Mouse (Mus musculus) c-Kit-positive CD71-positive TER-119-positive erythroid progenitor cells, embryonic 14.5 days (primary cell): Measurements from ENCODE around the gene Hist1h4a.
A peak's percentile ranks its signal among the peaks of the same experiment; 100 is the strongest.
"Not testable (repeated sequence)": the region's sequence is repeated elsewhere in the genome, so short reads cannot be mapped to it uniquely, and the experiment has no call there.

Experiments used
- DNase-seq: peaks from one replicate; pipeline ENCODE4 v3.0.0-alpha.2; 2013; ENCODE audit warnings: low spot score

Gene Hist1h4a

DNA sequence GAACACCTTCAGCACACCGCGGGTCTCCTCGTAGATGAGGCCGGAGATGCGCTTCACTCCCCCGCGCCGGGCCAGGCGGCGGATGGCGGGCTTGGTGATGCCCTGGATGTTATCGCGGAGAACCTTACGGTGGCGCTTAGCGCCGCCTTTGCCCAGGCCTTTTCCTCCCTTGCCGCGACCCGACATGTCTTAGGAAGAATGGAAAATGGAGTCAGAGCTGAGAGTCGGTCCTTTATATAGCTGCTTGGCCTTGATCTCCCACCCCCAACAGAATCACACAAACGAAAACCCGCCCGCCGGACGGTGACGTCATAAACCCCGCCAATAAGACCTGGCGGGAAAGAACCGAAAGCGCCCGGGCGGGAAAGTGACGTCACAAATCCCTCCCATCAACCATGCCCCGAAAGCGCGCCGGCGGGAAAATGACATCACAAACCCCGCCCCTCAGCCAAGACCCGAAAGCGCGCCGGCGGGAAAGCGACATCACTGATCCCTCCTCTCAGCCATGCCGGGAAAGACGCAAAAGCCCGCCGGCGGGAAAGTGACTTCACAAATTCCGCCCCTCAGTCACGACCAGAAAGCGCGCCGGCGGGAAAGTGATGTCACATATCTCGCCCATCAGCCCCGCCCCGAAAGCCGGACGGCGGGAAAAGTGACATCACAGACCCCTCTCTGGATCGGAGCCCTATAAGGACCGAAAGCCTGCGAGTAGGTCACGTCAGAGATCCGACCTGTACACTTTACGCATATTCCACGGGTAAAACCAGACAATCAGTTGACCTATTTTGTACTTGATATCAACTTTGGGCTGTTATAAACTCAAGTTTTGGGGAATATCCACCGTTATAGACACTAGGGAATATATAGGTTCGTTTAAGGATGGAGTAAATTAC is at the start of gene Hist1h4a:
TSS of gene Hist1h4a (minus strand) at position 259 of the 893 bp plus-strand sequence.
- peak; percentile 100 for DNase-seq

DNA sequence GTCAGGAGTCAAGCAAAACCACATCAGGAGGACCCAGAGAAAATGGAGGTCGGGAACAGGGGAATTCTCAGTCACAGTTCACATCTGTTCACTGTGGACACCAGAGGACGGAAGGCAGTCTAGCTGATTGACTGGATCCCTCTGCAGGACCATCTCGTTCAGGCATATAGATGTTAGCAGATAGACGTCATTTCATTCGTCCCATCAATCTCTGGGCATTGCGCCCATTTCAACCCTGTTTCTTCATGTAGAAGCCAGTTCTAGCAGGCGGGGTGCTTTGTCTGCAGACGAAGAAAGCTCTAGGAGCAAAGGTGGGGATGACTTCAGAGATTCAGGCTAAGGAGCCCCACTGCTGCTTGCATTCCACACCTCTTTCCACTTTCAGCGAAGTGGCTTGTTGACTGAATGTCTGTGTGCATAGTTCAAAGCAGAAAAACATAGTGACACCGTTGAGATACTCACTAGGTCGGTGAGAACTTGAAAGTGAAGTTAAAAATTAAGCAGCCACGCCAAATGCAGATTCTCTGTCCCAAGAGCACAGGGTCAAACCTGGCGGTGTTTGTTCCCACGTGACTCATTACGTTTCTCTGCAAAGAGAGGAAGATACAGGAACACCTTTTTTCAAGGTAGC is 45.5 kb upstream of the Hist1h4a start, which contains the start of gene Slc17a2:
TSS of gene Slc17a2 (plus strand) at position 572 of the 631 bp plus-strand sequence.
- DNase-seq: no peak

DNA sequence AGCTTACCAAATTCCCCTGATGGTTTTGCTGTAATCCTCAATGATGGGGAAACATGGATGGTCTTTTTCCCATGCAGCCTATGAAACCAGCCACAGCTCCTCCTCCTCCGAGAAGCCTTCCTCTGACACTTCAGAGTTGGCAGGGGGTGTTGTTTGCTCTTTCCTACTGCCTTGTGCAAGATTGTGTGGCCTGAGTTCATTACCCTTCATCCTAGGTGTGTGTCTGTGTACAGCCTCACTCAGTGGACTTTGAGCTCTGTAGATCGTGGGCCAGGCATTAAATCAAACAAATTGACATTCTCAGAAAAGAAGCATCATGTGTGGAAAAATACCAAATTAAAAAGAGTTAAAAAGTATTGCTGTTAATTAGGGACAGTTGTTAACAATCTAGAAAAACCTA is 43.5 kb upstream of the Hist1h4a start:
- no peak for DNase-seq

DNA sequence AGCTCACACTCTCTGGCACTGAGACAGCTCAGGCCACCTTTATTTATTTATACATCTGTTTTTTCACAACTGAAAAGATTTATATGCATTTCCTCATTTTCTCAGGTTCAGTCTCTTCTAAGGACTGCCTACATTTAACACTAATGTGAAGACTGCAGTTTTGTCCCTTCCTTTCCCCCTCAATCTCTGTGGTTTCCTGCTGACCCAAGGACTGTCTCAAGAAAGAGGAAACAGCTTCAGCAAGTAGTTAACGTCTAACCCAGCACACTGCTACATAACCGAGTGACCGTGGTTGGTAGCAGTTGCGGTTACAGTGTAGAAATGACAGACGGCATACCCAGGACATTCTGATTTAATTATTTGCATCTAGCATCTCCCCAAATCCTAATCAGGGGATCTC is 38.4 kb upstream of the Hist1h4a start:
- no peak for DNase-seq

DNA sequence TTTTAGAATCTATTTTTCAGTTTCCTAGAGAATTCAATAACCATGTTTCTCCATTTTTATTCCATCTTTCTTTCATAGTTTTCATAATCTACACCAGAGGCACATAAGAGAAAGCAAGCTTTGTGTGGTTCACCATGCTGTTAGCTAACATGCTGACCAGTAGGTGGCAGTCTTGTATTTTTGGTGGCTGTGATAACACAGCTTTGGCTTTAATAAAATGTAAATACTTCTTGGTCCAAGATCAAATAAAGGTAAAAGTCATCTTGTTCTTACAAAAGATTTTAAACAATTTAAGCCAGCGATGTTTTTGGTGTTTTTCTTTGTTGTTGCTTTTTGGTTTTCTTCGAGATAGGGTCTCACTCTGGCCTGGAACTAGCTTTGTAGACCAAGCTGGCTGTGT is 31.5 kb upstream of the Hist1h4a start:
- DNase-seq: peak; percentile 64

DNA sequence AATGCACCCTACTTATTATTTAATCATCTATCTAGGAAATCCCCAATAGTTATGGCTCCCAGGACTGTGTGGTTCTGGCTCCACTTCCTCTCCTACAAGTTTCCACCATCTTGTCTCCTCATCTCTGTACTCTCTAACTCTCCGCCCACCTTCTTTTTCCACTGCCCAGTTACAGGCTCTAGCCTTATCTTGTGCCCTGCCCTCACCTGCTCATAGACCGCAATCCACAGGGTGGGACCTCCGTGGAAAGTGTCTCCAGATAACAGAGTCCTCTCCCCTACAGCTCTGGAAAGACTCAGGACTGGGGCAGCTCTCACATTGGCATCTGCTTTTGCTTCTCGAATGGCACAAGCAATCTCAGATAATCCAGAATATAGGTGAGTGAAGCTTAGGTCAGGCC is 18.0 kb upstream of the Hist1h4a start:
- no peak for DNase-seq

DNA sequence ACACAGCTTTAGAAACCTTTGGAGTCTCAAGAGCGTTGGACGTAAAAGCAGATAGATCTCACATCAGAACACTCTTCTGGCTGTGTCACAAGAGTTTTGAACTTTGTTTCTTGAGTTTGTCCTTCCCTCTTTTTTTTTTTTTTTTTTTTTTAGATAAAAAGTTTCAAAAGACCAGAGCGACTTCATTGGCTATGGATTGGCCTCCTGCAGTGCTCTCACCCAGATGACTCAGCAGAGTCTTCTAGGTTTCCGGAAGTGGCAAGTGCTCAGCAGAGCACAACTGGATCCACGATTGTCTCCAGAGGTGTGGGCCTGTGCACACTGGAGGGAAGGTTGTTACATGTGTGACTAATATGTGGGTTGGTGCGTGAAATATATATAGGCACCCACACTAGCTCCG is 17.3 kb upstream of the Hist1h4a start:
- no peak for DNase-seq

DNA sequence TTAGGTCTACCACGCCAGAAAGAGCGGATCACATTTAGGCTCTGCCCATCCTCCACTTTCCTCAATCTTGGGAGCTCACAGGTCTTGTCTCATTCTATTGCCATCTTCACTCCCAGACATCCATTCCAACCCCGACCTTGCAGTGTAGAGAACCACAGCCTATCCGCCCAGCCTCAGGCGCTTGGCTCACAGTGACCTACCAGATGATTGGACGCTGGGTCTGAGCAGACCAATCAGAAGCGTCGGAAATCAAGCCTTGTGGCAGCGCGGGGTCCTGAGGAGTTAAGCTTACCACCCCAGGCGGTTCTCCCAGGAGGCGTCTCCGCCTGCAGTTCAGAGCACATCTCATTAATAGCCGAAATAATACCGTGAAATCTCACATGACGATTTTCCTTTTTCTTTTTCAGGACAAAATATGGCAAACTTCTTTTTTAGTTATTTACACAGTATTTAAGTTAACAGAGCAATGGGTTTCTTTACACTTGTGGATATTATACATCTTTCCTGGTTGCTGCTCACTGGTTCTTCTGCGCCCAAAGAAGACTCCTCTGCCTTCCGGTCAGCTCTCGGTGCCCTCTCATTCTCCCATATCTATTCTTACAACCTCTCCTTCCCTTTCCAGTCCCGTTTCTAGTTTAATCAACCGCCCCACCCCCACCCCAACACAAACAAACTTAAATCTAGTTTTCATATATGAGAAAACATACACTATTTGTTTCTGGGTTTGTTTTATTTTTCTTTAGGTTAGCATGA is 11.7 kb upstream of the Hist1h4a start:
- peak; percentile 84 for DNase-seq

DNA sequence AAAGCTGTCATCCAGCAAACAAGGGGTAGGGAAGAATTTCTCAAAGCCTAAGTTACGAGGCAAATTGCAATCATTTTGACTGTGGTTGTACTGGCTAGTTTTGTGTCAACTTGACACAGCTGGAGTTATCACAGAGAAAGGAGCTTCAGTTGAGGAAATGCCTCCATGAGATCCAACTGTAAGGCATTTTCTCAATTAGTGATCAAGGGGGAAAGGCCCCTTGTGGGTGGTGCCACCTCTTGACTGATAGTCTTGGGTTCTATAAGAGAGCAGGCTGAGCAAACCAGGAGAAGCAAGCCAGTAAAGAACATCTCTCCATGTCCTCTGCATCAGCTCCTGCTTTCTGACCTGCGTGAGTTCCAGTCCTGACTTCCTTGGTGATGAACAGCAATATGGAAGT is 8.6 kb upstream of the Hist1h4a start, which contains the start of gene Trim38:
TSS of gene Trim38 (plus strand) at position 301 of the 400 bp plus-strand sequence.
- DNase-seq: not testable (repeated sequence)

DNA sequence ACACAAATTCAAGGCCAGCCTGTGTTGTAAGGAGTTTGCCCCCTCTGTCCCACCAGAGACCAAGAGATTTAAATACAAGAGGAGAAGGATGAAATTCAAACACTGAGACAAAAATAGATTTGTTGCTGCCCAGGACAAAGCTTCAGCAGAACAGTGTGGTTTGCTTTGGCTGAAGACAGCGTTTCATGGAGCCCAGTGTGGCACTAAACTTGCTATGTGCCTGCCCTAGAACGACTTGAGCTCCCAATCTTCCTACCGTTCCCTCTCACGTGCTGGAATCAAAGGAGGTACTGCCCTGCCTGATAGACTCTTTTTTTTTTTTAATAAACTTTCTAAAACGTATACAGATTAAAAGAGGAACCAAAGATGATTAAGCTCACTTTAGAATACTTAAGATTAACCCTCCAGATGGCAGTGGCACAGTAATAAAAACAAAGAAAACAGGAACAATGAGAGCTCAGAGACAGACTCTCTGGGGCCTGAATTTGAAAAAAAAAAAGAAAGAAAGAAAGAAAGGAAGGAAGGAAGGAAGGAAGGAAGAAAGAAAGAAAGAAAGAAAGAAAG is 7.9 kb upstream of the Hist1h4a start:
- no peak for DNase-seq

DNA sequence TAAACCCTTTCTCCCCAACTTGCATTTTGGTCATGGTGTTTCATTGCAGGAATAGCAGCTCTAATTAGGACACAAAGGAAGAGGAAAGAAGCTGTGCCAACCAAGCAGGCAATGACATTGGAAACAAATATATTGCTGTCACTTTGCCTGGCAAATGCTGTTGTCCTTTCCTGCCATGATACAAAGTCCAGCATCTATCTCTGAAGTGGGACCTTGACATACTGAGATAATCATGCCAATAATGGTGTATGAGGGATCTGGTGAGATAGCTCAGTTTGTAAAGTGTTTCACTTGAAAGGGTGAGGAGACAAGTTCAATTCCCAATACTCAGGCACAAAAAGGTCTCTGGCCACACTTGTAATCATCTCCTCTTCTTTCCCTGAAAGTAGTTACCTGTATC is 5.7 kb upstream of the Hist1h4a start:
- no peak for DNase-seq

DNA sequence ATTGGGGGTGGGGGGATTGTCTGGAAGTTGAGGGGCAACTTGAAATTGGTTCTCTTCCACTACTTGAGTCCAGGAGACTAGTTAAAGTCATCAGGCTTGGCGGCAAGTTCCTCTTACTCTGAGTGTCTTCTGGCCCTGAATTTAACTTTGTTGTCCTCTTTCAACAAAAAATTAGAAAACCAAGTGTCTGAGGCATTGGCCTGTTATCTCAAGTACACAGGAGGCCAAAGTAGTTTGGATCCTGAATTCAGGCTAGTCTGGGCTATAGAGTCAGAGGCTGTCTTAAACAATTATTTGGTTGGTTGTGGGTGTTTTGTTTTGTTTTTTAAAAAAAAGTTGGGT is 4.1 kb upstream of the Hist1h4a start:
- peak; percentile 64 for DNase-seq

DNA sequence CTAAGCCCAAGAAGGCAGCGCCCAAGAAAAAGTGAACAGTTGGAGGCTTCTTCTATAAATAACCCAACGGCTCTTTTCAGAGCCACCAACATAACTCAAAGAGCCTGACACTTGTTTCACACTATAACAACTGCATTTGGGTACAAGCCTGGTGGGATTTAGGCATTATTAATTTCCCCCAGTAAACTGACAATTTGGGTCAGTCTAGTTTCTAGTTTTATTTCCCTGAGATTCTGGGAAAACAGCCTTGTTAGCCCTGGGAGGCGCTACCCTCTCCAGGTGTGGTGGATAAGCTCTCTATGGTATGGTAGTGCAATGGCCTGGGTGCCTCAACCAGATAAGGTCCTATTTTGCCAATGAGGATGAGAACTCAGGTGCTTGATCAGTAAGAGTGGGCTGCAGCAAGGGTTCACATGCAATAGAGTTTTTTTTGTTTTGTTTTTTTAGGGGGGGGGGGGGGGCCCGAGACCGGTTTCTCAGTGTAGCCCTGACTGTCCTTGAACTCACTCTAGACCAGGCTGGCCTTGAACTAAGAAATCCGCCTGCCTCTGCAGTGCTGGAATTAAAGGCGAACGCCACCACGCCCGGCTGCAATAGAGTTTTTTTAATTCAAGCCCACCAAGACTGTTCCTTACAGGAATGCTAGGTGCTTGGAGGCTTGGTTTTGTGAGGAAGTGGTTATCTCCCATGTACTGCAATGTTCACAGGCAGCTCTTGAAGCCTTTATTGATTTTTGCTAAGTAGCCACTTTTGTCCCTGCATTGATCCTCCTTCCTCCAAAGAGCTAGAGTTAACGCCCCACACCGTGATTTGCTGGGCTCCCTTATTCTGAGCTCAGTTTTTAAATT is 3.5 kb upstream of the Hist1h4a start:
- peak; percentile 79 for DNase-seq

DNA sequence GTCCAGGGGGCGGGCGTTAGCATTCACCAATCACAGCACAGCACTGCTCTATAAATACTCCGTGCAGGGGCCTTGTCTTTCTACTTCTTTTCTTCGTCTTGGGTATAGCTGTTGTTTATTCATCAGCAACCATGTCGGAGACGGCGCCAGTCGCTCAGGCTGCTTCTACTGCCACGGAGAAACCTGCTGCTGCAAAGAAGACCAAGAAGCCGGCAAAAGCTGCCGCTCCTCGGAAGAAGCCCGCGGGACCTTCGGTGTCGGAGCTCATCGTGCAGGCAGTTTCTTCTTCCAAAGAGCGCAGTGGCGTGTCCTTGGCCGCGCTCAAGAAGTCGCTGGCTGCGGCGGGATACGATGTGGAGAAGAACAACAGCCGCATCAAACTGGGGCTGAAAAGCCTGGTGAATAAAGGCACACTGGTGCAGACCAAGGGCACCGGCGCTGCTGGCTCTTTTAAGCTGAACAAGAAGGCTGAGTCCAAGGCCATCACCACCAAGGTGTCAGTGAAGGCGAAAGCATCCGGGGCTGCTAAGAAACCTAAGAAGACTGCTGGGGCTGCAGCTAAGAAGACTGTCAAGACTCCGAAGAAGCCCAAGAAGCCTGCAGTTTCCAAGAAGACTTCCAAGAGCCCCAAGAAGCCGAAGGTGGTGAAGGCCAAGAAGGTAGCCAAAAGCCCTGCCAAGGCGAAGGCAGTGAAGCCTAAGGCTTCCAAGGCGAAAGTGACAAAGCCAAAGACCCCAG is 2.7 kb upstream of the Hist1h4a start, which contains the start of gene Hist1h1a:
TSS of gene Hist1h1a (plus strand) at position 81 of the 738 bp plus-strand sequence.
- DNase-seq: peak; percentile 96

DNA sequence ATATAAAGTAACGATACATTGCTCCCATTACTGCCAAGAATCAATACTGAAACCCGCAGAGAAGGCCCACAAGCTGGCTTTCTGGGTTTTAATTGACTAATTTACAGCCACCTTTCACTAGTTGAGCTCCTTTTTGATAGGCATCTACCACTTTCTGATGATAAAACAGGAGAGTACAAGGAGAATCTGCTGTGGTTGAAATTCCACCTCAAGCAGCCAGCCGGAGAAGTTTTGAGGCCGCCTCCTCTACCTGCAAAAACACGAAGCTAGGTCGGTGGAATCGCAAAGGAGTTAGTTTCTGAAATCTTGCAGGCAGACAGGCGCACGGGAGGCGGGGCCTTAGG is 2.2 kb upstream of the Hist1h4a start:
- no peak for DNase-seq

DNA sequence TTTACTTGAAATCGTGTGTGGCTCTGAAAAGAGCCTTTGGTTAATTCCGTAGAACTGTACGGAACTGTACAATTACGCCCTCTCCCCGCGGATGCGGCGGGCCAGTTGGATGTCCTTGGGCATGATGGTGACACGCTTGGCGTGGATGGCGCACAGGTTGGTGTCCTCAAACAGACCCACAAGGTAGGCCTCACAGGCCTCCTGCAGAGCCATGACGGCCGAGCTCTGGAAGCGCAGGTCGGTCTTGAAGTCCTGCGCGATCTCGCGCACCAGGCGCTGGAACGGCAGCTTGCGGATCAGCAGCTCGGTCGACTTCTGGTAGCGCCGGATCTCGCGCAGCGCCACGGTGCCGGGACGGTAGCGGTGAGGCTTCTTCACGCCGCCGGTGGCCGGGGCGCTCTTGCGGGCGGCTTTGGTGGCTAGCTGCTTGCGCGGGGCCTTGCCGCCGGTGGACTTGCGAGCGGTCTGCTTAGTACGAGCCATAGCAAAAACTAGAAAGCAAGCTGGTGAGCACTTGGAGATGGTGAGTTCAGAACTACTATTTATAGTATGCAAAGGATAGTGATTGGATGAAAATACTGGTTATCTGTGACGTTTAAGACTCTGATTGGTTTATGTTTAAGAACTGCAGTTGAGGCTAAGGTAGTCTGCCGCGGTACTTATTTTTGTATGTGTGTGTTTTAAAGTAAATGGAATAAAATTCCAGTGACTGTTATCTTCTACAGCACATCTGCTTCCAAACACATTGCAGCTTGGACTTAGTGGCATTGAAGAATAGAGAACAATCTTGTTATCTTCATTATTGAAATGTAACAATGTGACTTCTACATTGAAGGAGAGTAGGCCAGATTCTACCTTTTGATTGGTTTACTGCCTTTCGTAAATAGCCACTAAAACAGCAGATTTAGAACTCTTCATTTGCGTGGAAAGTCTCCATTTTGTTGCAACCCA is 1.1 kb upstream of the Hist1h4a start, which contains the start of gene Hist1h3a:
TSS of gene Hist1h3a (minus strand) at position 516 of the 951 bp plus-strand sequence.
- DNase-seq: peak; percentile 92

DNA sequence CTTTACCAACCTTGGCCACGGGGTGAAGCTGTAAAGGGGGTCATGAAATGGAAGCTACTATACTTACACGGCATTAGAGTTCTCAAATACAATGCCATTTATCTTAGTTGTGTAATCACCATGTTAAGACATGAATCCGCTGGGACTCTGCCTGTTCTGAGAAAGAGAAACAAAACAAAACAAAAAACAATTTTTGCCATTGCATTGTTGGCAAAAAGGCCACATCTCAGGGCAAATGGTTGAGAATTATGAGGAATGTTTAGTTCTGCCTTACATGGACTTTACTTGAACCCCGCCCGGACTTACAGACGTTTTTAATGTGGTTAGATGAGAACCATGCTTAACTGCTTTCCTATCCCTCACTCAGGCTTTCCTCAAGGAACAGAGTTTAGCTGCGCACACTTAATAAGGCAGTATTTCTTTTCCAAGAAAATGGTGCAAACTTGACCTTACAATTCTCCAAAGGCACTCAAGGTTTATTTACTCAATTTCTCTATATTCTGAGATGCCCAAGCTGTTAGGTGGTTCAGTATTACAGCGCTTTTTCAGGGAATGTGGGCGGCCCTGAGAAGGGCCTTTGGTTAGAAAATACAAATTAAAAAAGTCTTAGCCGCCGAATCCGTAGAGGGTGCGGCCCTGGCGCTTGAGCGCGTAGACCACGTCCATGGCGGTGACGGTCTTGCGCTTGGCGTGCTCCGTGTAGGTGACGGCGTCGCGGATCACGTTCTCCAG is 624 bp downstream of the Hist1h4a start:
- peak; percentile 78 for DNase-seq

DNA sequence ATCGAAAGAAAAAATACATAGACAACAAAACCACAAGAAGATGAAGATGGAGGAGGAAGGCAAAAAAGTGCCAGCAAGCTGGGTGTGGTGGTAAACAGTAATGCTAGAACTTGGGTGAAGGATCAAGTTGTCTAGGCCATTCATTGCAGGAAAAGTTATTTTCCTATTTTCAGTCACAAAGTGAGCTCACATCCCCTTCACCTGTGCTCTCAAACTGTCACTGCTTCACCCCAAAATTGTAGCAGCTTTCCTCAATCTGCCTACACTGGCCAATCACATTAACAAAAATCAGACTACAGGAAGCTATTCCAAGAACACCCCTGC is 1.2 kb downstream of the Hist1h4a start:
- no peak for DNase-seq

DNA sequence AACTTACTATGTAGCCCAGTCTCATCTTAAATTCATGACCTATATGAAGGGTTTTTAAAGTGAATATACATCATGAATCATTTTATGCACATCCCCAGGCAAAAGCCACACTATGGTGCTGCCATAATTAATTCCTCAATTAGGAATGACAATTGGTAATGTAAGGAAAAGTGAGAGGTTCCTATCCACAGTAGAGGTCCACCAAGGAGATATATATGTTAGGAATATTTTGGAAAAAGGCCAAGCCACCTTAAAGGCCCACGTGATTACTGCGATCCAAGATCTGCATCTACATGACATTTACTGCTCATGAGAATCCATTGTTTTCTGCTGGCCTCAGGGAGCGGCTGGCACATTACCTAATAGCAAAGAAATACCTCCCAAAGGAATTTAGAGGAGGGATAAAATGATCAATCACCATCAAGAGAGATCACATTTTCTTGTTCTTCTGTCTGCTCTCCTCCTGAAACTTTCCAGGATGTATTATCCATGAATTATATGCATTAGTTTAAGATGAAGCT is 1.7 kb downstream of the Hist1h4a start:
- no peak for DNase-seq
